Mouse (Mus musculus) limb, embryonic 12.5 days (tissue): Measurements from ENCODE around the gene Cdh13. TPM values are rescaled to one million over a fixed set of nuclear protein-coding genes. Genes with fewer than 3 reads are reported as not detected.

Experiments
- ATAC-seq: fragments of 200-750 bp; cut with Nextera tagmentation; 2 replicates; pipeline ENCODE4 v1.8.0; 2017; ENCODE audit warnings: low read depth, moderate TSS enrichment; ENCODE audit not compliant: insufficient number of reproducible peaks, insufficient read depth, low FRiP score, low TSS enrichment
- H3K27ac ChIP-seq: fragments of 300-500 bp; sonication (generic); 2 replicates; pipeline ENCODE4 v1.5.1; 2016; ENCODE audit warnings: mild to moderate bottlenecking, moderate library complexity
- H3K27me3 ChIP-seq: fragments of 300-500 bp; sonication (generic); 2 replicates; pipeline ENCODE4 v1.6.1; 2016; ENCODE audit warnings: mild to moderate bottlenecking, moderate library complexity
- H3K36me3 ChIP-seq: fragments of 300-500 bp; sonication (generic); 2 replicates; pipeline ENCODE4 v1.6.1; 2016; ENCODE audit warnings: mild to moderate bottlenecking, moderate library complexity
- H3K4me1 ChIP-seq: fragments of 300-500 bp; sonication (generic); replicated peaks from 2 replicates; pipeline ENCODE4 v1.6.1; 2016
- H3K4me2 ChIP-seq: fragments of 300-500 bp; sonication (generic); 2 replicates; pipeline ENCODE4 v1.6.1; 2016; ENCODE audit warnings: mild to moderate bottlenecking, moderate library complexity
- H3K4me3 ChIP-seq: fragments of 300-500 bp; sonication (generic); replicated peaks from 2 replicates; pipeline ENCODE4 v1.5.1; 2016; ENCODE audit warnings: mild to moderate bottlenecking
- H3K9ac ChIP-seq: fragments of 300-500 bp; sonication (generic); replicated peaks from 2 replicates; pipeline ENCODE4 v1.6.1; 2016; ENCODE audit warnings: mild to moderate bottlenecking, moderate library complexity
- H3K9me3 ChIP-seq: fragments of 300-500 bp; sonication (generic); 2 replicates; pipeline ENCODE4 v1.6.1; 2016; ENCODE audit warnings: mild to moderate bottlenecking, moderate library complexity
- WGBS: fragments of 180-500 bp; shearing (Covaris S2); methylation state at CpG from one replicate; pipeline ENCODE4 v1.1.7; 2016; 5-methylcytosine and 5-hydroxymethylcytosine counted together
- polyA plus RNA-seq: library from polyadenylated mRNA; unstranded; fragments of >200 nt; fragmentation: Nextera tagmentation; extraction: Ambion mirVana; gene quantifications from 2 replicates; pipeline ENCODE4 v1.2.1, GENCODE M21; 2016

Gene Cdh13
- polyA plus RNA-seq, 1 experiment from 2014 or later: 8.0 TPM

GRCm38 (mm10) chr8:118628702-118629101 lies 345.2 kb downstream of the Cdh13 start:
- 86% methylated on average over 8 of the region's 8 CpGs for WGBS
- no peak overlapping the region for H3K9ac ChIP-seq
- H3K4me1 ChIP-seq: no peaks in the 10 kb centered on the region
- no peaks in the 10 kb centered on the region for H3K36me3 ChIP-seq
- no peaks in the 10 kb centered on the region for H3K27me3 ChIP-seq
- H3K4me3 ChIP-seq: no peak overlapping the region
- H3K4me2 ChIP-seq: no peak overlapping the region
- no peak for ATAC-seq
- no peaks in the 10 kb centered on the region for H3K9me3 ChIP-seq
- no peak overlapping the region for H3K27ac ChIP-seq

DNA sequence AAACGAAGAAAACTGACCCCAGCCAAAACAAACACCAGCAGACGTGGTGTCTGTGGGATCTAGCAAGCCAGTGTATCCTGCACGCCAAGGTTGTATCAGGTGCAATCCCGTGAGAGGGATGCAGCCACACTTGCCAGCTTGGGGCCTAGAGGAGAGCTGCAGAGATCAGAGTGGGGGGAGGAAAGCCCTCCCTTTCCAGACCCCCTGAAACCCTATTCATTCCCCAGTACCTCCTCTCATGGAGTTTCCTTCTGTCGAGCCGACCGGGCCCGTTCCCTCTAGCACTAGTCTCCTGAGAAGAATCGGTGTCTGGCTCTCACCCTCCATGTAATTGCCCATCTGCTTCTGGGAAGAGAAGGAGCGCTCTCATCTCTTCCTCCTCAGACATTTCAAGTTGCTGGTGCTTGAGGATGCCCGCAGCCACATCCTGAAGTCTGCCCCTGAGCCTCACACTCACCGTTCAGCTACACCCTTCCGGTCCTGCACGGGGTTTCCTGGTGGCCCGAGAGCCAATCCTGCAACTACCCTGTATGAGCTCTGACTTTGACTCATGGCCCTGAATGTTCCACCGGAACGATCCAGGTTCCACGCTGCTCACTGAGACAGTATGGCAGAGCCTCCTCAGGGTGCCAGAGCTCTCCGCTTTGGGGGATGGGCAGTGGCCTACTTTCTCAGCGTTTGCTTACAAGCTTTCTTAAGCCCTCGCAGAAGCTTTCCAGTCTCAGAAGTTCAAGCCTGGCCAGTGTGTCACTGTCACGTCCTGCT lies 351.9 kb downstream of the Cdh13 start:
- Histone ChIP-seq H3K4me2 (no peak overlapping the region), H3K9me3 (0 out of 2 replicates have a peak, but pooled peaks cover 3% of the 10 kb centered on the region), H3K9ac (no peak overlapping the region), H3K27ac (no peak overlapping the region), H3K4me3 (no peak overlapping the region), H3K36me3 (no peaks in the 10 kb centered on the region), H3K27me3 (no peaks in the 10 kb centered on the region), H3K4me1 (no peaks in the 10 kb centered on the region)
- 72% methylated on average over 22 of the region's 22 CpGs for WGBS
- ATAC-seq: no peak

GRCm38 (mm10) chr8:118639606-118640005 lies 356.1 kb downstream of the Cdh13 start:
- no peak for ATAC-seq
- Histone ChIP-seq H3K4me1 (no peaks in the 10 kb centered on the region), H3K4me2 (no peak overlapping the region), H3K9me3 (0 out of 2 replicates have a peak, but pooled peaks cover 3% of the 10 kb centered on the region), H3K27ac (no peak overlapping the region), H3K4me3 (no peak overlapping the region), H3K36me3 (no peaks in the 10 kb centered on the region), H3K27me3 (no peaks in the 10 kb centered on the region), H3K9ac (no peak overlapping the region)
- 82% methylated on average over 8 of the region's 8 CpGs for WGBS

- ATAC-seq: no peak
- H3K4me1 ChIP-seq: no peaks in the 10 kb centered on the region
- 0 out of 2 replicates have a peak, but pooled peaks cover 3% of the 10 kb centered on the region for H3K9me3 ChIP-seq
- H3K27me3 ChIP-seq: peaks cover 2% of the 10 kb centered on the region; the same call in 1 of the 2 replicates
- H3K36me3 ChIP-seq: no peaks in the 10 kb centered on the region
- H3K9ac ChIP-seq: no peak overlapping the region
- no peak overlapping the region for H3K4me2 ChIP-seq
- H3K27ac ChIP-seq: no peak overlapping the region
- no peak overlapping the region for H3K4me3 ChIP-seq
- WGBS: 83% methylated on average over 4 of the region's 4 CpGs
Measured at GRCm38 (mm10) chr8:118641799-118642198, 358.3 kb downstream of the Cdh13 start.

DNA sequence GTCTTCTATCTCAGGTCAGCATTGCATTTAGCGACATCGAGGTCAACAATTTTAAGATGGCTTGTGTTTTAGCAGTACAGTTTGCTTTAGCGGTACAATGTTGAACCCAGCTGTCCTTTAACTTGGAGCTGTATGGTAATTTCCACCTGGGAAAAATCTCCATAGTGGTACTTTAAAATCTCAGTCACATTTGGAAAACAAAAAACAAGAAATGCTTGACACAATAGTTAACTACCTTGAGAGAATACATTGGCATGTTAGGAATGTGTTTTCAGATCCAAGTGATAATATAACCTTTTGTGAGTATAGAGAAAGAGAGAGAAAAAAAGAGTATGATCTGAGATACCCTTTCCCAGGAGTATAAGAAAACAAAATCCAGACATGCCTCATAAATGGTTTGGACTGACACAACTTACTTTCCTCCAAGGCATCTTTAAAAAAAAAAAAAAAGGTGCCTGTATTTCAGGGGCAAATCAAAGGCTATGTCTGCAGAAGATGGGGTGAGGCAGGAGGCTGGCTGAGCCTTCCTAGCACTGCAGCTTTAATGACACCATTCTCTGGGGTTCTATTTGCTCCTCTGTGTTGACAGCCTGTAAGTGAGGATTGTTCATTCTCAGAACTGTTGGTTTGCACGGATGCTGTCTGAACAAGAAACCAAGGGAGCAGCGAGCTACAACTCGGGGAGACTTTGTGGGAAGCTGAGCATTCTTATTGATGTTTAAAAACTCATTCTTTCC lies 365.4 kb downstream of the Cdh13 start:
- Histone ChIP-seq H3K9ac (no peak overlapping the region), H3K4me1 (peaks cover 22% of the 10 kb centered on the region), H3K36me3 (no peaks in the 10 kb centered on the region), H3K4me3 (no peak overlapping the region), H3K9me3 (no peaks in the 10 kb centered on the region), H3K27ac (no peak overlapping the region), H3K27me3 (peaks cover 2% of the 10 kb centered on the region; the same call in 1 of the 2 replicates), H3K4me2 (no peak overlapping the region)
- WGBS: 69% methylated on average over 6 of the region's 6 CpGs
- ATAC-seq: no peak

GRCm38 (mm10) chr8:118649981-118650380 lies 366.4 kb downstream of the Cdh13 start:
- H3K4me2 ChIP-seq: no peak overlapping the region
- H3K4me3 ChIP-seq: no peak overlapping the region
- no peaks in the 10 kb centered on the region for H3K36me3 ChIP-seq
- no peaks in the 10 kb centered on the region for H3K9me3 ChIP-seq
- no peak overlapping the region for H3K9ac ChIP-seq
- peaks cover 31% of the 10 kb centered on the region for H3K4me1 ChIP-seq
- ATAC-seq: no peak
- H3K27ac ChIP-seq: no peak overlapping the region
- WGBS: 89% methylated on average over 4 of the region's 4 CpGs
- peaks cover 2% of the 10 kb centered on the region; the same call in 1 of the 2 replicates for H3K27me3 ChIP-seq

- 77% methylated on average over 8 of the region's 8 CpGs for WGBS
- no peak overlapping the region for H3K27ac ChIP-seq
Measured at GRCm38 (mm10) chr8:118662001-118662829, 378.7 kb downstream of the Cdh13 start.

DNA sequence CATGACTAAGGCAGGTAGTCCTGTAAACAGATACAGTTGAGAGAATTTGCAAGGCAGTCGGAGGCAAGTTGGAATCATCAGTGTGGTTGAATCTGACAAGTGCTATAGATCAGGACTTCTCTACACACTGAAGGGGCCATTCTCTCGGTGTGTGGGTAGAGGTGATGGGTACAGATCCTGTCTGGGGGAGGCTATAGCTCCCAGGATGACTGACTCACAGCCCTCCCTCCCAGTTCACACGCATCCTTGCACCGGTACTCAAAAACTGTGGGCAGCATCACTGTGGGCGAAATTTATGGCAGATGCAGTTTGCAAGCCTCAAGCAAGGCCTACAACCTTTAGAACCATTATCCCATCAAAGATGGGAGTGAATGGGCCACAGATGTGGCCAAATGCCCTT lies 381.5 kb downstream of the Cdh13 start:
- Histone ChIP-seq H3K9ac (no peak overlapping the region), H3K4me1 (peaks cover 6% of the 10 kb centered on the region; the same call in 1 of the 2 replicates), H3K4me2 (no peak overlapping the region), H3K9me3 (peaks cover 15% of the 10 kb centered on the region; the same call in 1 of the 2 replicates), H3K27me3 (no peaks in the 10 kb centered on the region), H3K4me3 (no peak overlapping the region), H3K36me3 (no peaks in the 10 kb centered on the region), H3K27ac (no peak overlapping the region)
- no peak for ATAC-seq
- 74% methylated on average over 5 of the region's 5 CpGs for WGBS

More at GRCm38 (mm10) chr8:118662001-118662829, 378.7 kb downstream of the Cdh13 start:
- no peak for ATAC-seq
- Histone ChIP-seq H3K9me3 (peaks cover 15% of the 10 kb centered on the region; the same call in 1 of the 2 replicates), H3K9ac (no peak overlapping the region), H3K4me2 (no peak overlapping the region), H3K4me3 (no peak overlapping the region), H3K36me3 (no peaks in the 10 kb centered on the region), H3K4me1 (peaks cover 7% of the 10 kb centered on the region; the same call in 1 of the 2 replicates), H3K27me3 (no peaks in the 10 kb centered on the region)

DNA sequence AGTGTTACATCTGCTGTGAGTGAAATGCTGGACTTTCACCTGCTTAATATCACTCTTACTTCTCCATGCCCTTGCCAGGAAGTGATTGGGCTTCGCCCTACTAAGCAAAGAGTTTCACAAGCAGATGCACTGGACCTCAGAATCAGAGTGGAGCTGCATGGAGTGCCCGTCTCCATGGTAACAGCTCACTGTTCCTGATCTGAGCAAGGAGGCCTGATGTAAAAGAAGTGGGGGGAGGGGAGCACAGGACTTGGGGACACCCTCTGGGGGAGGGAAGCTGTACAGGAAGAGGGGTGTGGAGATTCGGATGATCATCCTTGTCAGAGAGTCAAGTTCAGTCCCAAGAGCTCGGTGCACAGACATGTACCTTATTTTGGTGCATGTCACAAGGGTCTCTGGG lies 384.2 kb downstream of the Cdh13 start:
- WGBS: 86% methylated on average over 4 of the region's 4 CpGs

DNA sequence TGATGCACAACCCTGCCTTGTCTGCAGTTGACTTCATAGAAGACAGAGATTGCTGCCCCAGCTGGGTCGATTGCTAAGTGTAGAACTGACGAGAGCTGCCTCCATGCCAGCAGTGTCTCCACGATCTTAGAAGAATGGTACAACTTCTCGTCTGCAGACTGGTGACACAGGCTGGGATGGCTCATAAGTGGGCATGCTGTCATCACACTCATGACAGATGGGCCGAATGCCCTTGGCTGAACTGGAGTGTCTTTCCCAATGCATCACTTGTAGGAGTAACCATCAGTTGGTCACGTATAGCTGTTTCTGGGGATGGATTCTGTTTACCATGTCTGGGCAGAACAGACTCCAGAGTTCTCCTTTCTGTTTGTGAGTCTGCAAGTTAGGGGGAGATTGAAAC lies 392.7 kb downstream of the Cdh13 start:
- Histone ChIP-seq H3K27ac (no peak overlapping the region), H3K36me3 (no peaks in the 10 kb centered on the region), H3K4me2 (no peak overlapping the region), H3K4me1 (no peaks in the 10 kb centered on the region), H3K27me3 (no peaks in the 10 kb centered on the region), H3K4me3 (no peak overlapping the region), H3K9me3 (no peaks in the 10 kb centered on the region), H3K9ac (no peak overlapping the region)
- 83% methylated on average over 6 of the region's 6 CpGs for WGBS
- ATAC-seq: no peak

More for the DNA sequence above, 384.2 kb downstream of the Cdh13 start:
- Histone ChIP-seq H3K9ac (no peak overlapping the region), H3K27me3 (no peaks in the 10 kb centered on the region), H3K4me3 (no peak overlapping the region), H3K4me2 (no peak overlapping the region), H3K27ac (no peak overlapping the region), H3K4me1 (no peaks in the 10 kb centered on the region), H3K36me3 (no peaks in the 10 kb centered on the region), H3K9me3 (peaks cover 6% of the 10 kb centered on the region; the same call in 1 of the 2 replicates)
- no peak for ATAC-seq

GRCm38 (mm10) chr8:118679347-118679746 lies 395.8 kb downstream of the Cdh13 start:
- Histone ChIP-seq H3K27me3 (no peaks in the 10 kb centered on the region), H3K4me1 (no peaks in the 10 kb centered on the region), H3K27ac (no peak overlapping the region), H3K4me3 (no peak overlapping the region), H3K36me3 (no peaks in the 10 kb centered on the region), H3K9me3 (no peaks in the 10 kb centered on the region), H3K9ac (no peak overlapping the region), H3K4me2 (no peak overlapping the region)
- 70% methylated on average over 9 of the region's 9 CpGs for WGBS
- ATAC-seq: no peak
